Mouse (Mus musculus): ENCODE measurements around the gene Gm21985. TPM values are rescaled to one million over a fixed set of nuclear protein-coding genes. Genes with fewer than 3 reads are reported as not detected.

Gm21985 gene
- polyA plus RNA-seq (2014; fragmentation: Nextera tagmentation; extraction: Ambion mirVana): not detected in 2 replicates

GRCm38 (mm10) chr2:112266242-112266592 is at the start of gene Gm21985:
Gene Gm21985, plus strand, starts transcription at chr2:112266314.
- Histone ChIP-seq H3K9ac (ENCODE audit: low read length) (peak within 1 kb of the TSS; percentile 71), H3K4me2 (ENCODE audit: low read length) (peak within 1 kb of the TSS; percentile 61), H3K9me3 (ENCODE audit: control insufficient read depth, low read length) (no peaks in the 10 kb centered on the region), H3K4me3 (ENCODE audit: low read depth, low read length) (peak within 1 kb of the TSS; percentile 84), H3K27me3 (replicated peaks; ENCODE audit: control insufficient read depth, insufficient read depth, low read length) (no peaks in the 10 kb centered on the region), H3K27ac (ENCODE audit: low read depth) (peak within 1 kb of the TSS; percentile 81), H3K36me3 (ENCODE audit: control insufficient read depth, insufficient read depth, low read length) (no peaks in the 10 kb centered on the region), H3K4me1 (replicated peaks; ENCODE audit: control insufficient read depth, insufficient read depth, low read length) (peaks cover 17% of the 10 kb centered on the region)
- WGBS: 2% methylated on average over 11 of the region's 11 CpGs
- peak; percentile 69 for DNase-seq (ENCODE audit: low spot score)
- peak; percentile 40 for ATAC-seq (replicated peaks; ENCODE audit: low FRiP score, low TSS enrichment, low read depth)

GRCm38 (mm10) chr2:112217614-112218013 is 48.5 kb upstream of the Gm21985 start:
- Histone ChIP-seq H3K27ac (ENCODE audit: low read depth) (no peak overlapping the region), H3K4me1 (replicated peaks; ENCODE audit: control insufficient read depth, insufficient read depth, low read length) (no peaks in the 10 kb centered on the region), H3K9ac (ENCODE audit: low read length) (no peak overlapping the region), H3K4me3 (ENCODE audit: low read depth, low read length) (no peak overlapping the region), H3K27me3 (replicated peaks; ENCODE audit: control insufficient read depth, insufficient read depth, low read length) (no peaks in the 10 kb centered on the region), H3K4me2 (ENCODE audit: low read length) (no peak overlapping the region), H3K9me3 (ENCODE audit: control insufficient read depth, low read length) (no peaks in the 10 kb centered on the region), H3K36me3 (ENCODE audit: control insufficient read depth, insufficient read depth, low read length) (no peaks in the 10 kb centered on the region)
- DNase-seq (ENCODE audit: low spot score) (no peak), ATAC-seq (replicated peaks; ENCODE audit: low FRiP score, low TSS enrichment, low read depth) (no peak)
- 73% methylated on average over 6 of the region's 6 CpGs for WGBS

GRCm38 (mm10) chr2:112220880-112221279 is 45.2 kb upstream of the Gm21985 start:
- DNase-seq (ENCODE audit: low spot score): no peak
- ATAC-seq (replicated peaks; ENCODE audit: low FRiP score, low TSS enrichment, low read depth): no peak
- Histone ChIP-seq H3K4me2 (ENCODE audit: low read length) (no peak overlapping the region), H3K36me3 (ENCODE audit: control insufficient read depth, insufficient read depth, low read length) (no peaks in the 10 kb centered on the region), H3K27ac (ENCODE audit: low read depth) (no peak overlapping the region), H3K4me3 (ENCODE audit: low read depth, low read length) (no peak overlapping the region), H3K27me3 (replicated peaks; ENCODE audit: control insufficient read depth, insufficient read depth, low read length) (no peaks in the 10 kb centered on the region), H3K9ac (ENCODE audit: low read length) (no peak overlapping the region), H3K4me1 (replicated peaks; ENCODE audit: control insufficient read depth, insufficient read depth, low read length) (no peaks in the 10 kb centered on the region), H3K9me3 (ENCODE audit: control insufficient read depth, low read length) (no peaks in the 10 kb centered on the region)
- WGBS: 84% methylated on average over 5 of the region's 5 CpGs

GRCm38 (mm10) chr2:112222607-112223006 is 43.5 kb upstream of the Gm21985 start:
- H3K27me3 ChIP-seq (replicated peaks; ENCODE audit: control insufficient read depth, insufficient read depth, low read length): no peaks in the 10 kb centered on the region
- no peak for ATAC-seq (replicated peaks; ENCODE audit: low FRiP score, low TSS enrichment, low read depth)
- no peak overlapping the region for H3K9ac ChIP-seq (ENCODE audit: low read length)
- 76% methylated on average over 5 of the region's 5 CpGs for WGBS
- no peak overlapping the region for H3K4me2 ChIP-seq (ENCODE audit: low read length)
- no peaks in the 10 kb centered on the region for H3K36me3 ChIP-seq (ENCODE audit: control insufficient read depth, insufficient read depth, low read length)
- H3K4me3 ChIP-seq (ENCODE audit: low read depth, low read length): no peak overlapping the region
- H3K4me1 ChIP-seq (replicated peaks; ENCODE audit: control insufficient read depth, insufficient read depth, low read length): no peaks in the 10 kb centered on the region
- H3K27ac ChIP-seq (ENCODE audit: low read depth): no peak overlapping the region
- no peaks in the 10 kb centered on the region for H3K9me3 ChIP-seq (ENCODE audit: control insufficient read depth, low read length)
- DNase-seq (ENCODE audit: low spot score): no peak

- H3K9me3 ChIP-seq (ENCODE audit: control insufficient read depth, low read length): no peaks in the 10 kb centered on the region
- H3K4me1 ChIP-seq (replicated peaks; ENCODE audit: control insufficient read depth, insufficient read depth, low read length): no peaks in the 10 kb centered on the region
- H3K4me3 ChIP-seq (ENCODE audit: low read depth, low read length): no peak overlapping the region
- H3K27ac ChIP-seq (ENCODE audit: low read depth): no peak overlapping the region
- 56% methylated on average over 4 of the region's 4 CpGs for WGBS
- H3K36me3 ChIP-seq (ENCODE audit: control insufficient read depth, insufficient read depth, low read length): no peaks in the 10 kb centered on the region
- DNase-seq (ENCODE audit: low spot score) (no peak), ATAC-seq (replicated peaks; ENCODE audit: low FRiP score, low TSS enrichment, low read depth) (no peak)
- H3K9ac ChIP-seq (ENCODE audit: low read length): no peak overlapping the region
- H3K27me3 ChIP-seq (replicated peaks; ENCODE audit: control insufficient read depth, insufficient read depth, low read length): no peaks in the 10 kb centered on the region
- H3K4me2 ChIP-seq (ENCODE audit: low read length): no peak overlapping the region
Observed at GRCm38 (mm10) chr2:112224356-112224755, 41.8 kb upstream of the Gm21985 start.

GRCm38 (mm10) chr2:112232623-112233022 is 33.5 kb upstream of the Gm21985 start:
- no peak overlapping the region for H3K4me3 ChIP-seq (ENCODE audit: low read depth, low read length)
- H3K27me3 ChIP-seq (replicated peaks; ENCODE audit: control insufficient read depth, insufficient read depth, low read length): no peaks in the 10 kb centered on the region
- H3K4me1 ChIP-seq (replicated peaks; ENCODE audit: control insufficient read depth, insufficient read depth, low read length): no peaks in the 10 kb centered on the region
- ATAC-seq (replicated peaks; ENCODE audit: low FRiP score, low TSS enrichment, low read depth) (no peak), DNase-seq (ENCODE audit: low spot score) (no peak)
- H3K36me3 ChIP-seq (ENCODE audit: control insufficient read depth, insufficient read depth, low read length): no peaks in the 10 kb centered on the region
- no peak overlapping the region for H3K4me2 ChIP-seq (ENCODE audit: low read length)
- no peak overlapping the region for H3K27ac ChIP-seq (ENCODE audit: low read depth)
- no peaks in the 10 kb centered on the region for H3K9me3 ChIP-seq (ENCODE audit: control insufficient read depth, low read length)
- WGBS: 94% methylated on average over 1 of the region's 1 CpGs
- no peak overlapping the region for H3K9ac ChIP-seq (ENCODE audit: low read length)

- no peak for ATAC-seq (replicated peaks; ENCODE audit: low FRiP score, low TSS enrichment, low read depth)
Observed at GRCm38 (mm10) chr2:112236620-112237019, 29.5 kb upstream of the Gm21985 start.

GRCm38 (mm10) chr2:112238006-112238405 is 28.1 kb upstream of the Gm21985 start:
- H3K4me2 ChIP-seq (ENCODE audit: low read length): no peak overlapping the region
- WGBS: 7% methylated on average over 4 of the region's 4 CpGs
- H3K27me3 ChIP-seq (replicated peaks; ENCODE audit: control insufficient read depth, insufficient read depth, low read length): no peaks in the 10 kb centered on the region
- no peak for ATAC-seq (replicated peaks; ENCODE audit: low FRiP score, low TSS enrichment, low read depth)
- H3K9me3 ChIP-seq (ENCODE audit: control insufficient read depth, low read length): no peaks in the 10 kb centered on the region
- H3K4me3 ChIP-seq (ENCODE audit: low read depth, low read length): no peak overlapping the region
- peaks cover 5% of the 10 kb centered on the region; the same call in 1 of the 2 replicates for H3K36me3 ChIP-seq (ENCODE audit: control insufficient read depth, insufficient read depth, low read length)
- no peak for DNase-seq (ENCODE audit: low spot score)
- H3K9ac ChIP-seq (ENCODE audit: low read length): no peak overlapping the region
- no peak overlapping the region for H3K27ac ChIP-seq (ENCODE audit: low read depth)
- H3K4me1 ChIP-seq (replicated peaks; ENCODE audit: control insufficient read depth, insufficient read depth, low read length): peaks cover 6% of the 10 kb centered on the region; the same call in 1 of the 2 replicates

More at GRCm38 (mm10) chr2:112236620-112237019, 29.5 kb upstream of the Gm21985 start:
- H3K4me1 ChIP-seq (replicated peaks; ENCODE audit: control insufficient read depth, insufficient read depth, low read length): peaks cover 6% of the 10 kb centered on the region; the same call in 1 of the 2 replicates
- no peak overlapping the region for H3K4me3 ChIP-seq (ENCODE audit: low read depth, low read length)
- H3K36me3 ChIP-seq (ENCODE audit: control insufficient read depth, insufficient read depth, low read length): no peaks in the 10 kb centered on the region
- no peaks in the 10 kb centered on the region for H3K9me3 ChIP-seq (ENCODE audit: control insufficient read depth, low read length)
- H3K27me3 ChIP-seq (replicated peaks; ENCODE audit: control insufficient read depth, insufficient read depth, low read length): no peaks in the 10 kb centered on the region
- WGBS: 71% methylated on average over 2 of the region's 2 CpGs
- H3K27ac ChIP-seq (ENCODE audit: low read depth): no peak overlapping the region
- no peak overlapping the region for H3K4me2 ChIP-seq (ENCODE audit: low read length)
- H3K9ac ChIP-seq (ENCODE audit: low read length): no peak overlapping the region
- DNase-seq (ENCODE audit: low spot score): no peak

- Histone ChIP-seq H3K4me2 (ENCODE audit: low read length) (peak within 1 kb of the TSS; percentile 86), H3K4me3 (ENCODE audit: low read depth, low read length) (peak within 1 kb of the TSS; percentile 76), H3K36me3 (ENCODE audit: control insufficient read depth, insufficient read depth, low read length) (peaks cover 14% of the 10 kb centered on the region; the same call in 1 of the 2 replicates), H3K4me1 (replicated peaks; ENCODE audit: control insufficient read depth, insufficient read depth, low read length) (peaks cover 6% of the 10 kb centered on the region; the same call in 1 of the 2 replicates), H3K9ac (ENCODE audit: low read length) (peak within 1 kb of the TSS; percentile 79), H3K9me3 (ENCODE audit: control insufficient read depth, low read length) (no peaks in the 10 kb centered on the region), H3K27ac (ENCODE audit: low read depth) (peak within 1 kb of the TSS; percentile 90), H3K27me3 (replicated peaks; ENCODE audit: control insufficient read depth, insufficient read depth, low read length) (no peaks in the 10 kb centered on the region)
- 1% methylated on average over 70 of the region's 94 CpGs for WGBS
- DNase-seq (ENCODE audit: low spot score): peak; percentile 96
- peak; percentile 85 for ATAC-seq (replicated peaks; ENCODE audit: low FRiP score, low TSS enrichment, low read depth)
Observed at GRCm38 (mm10) chr2:112239212-112239934, 26.7 kb upstream of the Gm21985 start, which contains the start of gene Lpcat4. Gene Lpcat4, plus strand, starts transcription at chr2:112239468.
